Mouse (Mus musculus): ENCODE results near the gene Sbsn.

Sbsn gene

DNA sequence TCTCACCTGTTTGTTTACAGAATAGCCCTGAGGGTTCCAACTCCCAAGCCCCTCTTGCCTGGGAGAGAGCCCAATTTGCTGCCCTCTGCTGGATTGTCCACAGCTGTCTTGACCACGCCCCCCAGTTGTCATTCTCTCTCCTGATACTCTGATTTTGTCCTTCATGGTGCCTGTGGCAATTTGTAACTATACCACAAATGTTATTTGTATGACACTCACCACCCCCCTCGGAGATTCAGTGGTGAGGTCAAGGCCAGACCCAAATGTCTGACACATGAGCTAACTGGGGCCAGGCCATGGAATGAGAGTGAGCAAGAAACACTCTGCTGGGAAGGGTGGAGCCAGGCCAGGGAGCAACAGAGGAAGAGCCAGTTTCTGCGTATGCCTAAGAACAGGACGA lies 7.6 kb downstream of the Sbsn start:
- DNase-seq: no peak

- no peak for DNase-seq
Measured at GRCm38 (mm10) chr7:30761769-30762352, 10.6 kb downstream of the Sbsn start.

- no peak for DNase-seq
Measured at GRCm38 (mm10) chr7:30763456-30763855, 12.2 kb downstream of the Sbsn start, which contains the start of gene Dmkn. TSS of gene Dmkn (plus strand) at chr7:30763756.

DNA sequence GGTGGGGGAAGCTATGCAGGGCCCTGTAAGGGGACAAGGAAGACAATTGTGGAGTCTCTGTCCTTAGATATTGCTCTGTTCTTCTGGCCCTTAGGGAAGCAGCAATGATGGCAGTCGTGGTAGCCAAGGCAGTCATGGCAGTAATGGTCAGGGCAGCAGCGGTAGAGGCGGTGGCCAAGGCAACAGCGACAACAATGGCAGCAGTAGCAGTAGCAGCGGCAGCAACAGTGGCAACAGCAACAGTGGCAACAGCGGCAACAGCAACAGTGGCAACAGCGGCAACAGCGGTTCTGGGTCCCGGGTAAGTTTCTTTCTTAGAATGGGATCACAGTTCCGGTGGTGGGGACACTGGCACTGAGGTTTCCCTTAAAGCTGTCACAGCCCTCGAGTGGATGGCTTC lies 13.9 kb downstream of the Sbsn start:
- DNase-seq: no peak

- DNase-seq: no peak
Measured at GRCm38 (mm10) chr7:30766408-30766807, 15.1 kb downstream of the Sbsn start.

GRCm38 (mm10) chr7:30769236-30769635 lies 18.0 kb downstream of the Sbsn start:
- no peak for DNase-seq

DNA sequence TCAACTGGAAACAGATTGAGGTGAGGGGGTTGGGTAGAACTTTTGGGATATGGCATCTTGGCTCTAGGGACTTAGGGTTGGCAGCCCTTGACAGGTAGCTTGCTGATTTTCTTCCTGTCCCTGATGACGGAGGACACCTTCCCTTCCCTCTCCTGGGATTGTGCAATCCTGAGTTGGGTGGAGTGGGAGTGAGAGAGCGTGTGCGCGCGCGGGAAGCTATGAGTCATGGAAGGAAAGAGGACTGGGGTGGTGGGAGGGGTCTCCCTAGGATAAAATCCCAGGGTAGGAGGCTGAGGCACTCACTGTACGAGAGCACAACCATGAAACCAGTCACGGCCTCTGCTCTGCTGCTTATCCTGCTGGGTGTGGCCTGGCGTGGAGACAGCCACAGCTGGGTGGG lies 24.8 kb downstream of the Sbsn start:
- no peak for DNase-seq

- no peak for DNase-seq
Measured at GRCm38 (mm10) chr7:30777081-30777579, 25.9 kb downstream of the Sbsn start.

DNA sequence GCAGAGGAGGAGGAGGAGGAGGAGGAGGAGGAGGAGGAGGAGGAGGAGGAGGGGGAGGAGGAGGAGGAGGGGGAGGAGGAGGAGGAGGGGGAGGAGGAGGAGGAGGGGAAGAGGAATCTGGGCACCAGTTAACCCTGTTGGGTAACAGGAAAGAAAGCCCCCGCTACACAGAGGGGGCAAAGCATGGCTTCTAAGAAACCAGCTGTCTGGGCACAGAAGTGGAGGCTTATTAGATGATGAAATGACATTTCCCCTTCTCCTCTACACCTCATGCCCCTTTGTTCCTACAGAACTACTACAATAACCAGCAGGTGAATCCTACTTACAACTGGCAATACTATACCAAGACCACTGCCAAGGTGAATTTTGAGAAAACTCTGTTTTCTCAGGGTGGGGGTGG lies 26.6 kb downstream of the Sbsn start:
- no peak for DNase-seq

DNA sequence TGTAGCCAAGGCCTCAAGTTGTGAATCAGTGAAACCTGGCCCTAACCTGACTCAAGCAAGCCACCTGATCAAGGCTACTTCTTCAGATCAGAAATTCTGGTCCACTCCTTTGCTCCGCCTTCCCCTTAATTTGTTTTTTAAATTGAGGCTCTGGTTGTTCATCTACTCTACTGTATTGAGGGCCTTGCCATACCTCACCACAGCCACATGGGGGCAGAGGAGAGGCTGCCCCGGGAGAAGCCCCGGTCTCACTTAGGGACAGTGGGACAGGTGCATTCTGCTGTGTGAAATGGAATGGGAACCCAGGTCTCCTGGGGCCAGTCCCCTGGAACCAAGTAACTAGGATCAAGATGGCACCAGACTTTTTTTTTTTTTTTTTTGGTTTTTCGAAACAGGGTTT lies 30.5 kb downstream of the Sbsn start:
- no peak for DNase-seq

GRCm38 (mm10) chr7:30782658-30783057 lies 31.4 kb downstream of the Sbsn start:
- no peak for DNase-seq

DNA sequence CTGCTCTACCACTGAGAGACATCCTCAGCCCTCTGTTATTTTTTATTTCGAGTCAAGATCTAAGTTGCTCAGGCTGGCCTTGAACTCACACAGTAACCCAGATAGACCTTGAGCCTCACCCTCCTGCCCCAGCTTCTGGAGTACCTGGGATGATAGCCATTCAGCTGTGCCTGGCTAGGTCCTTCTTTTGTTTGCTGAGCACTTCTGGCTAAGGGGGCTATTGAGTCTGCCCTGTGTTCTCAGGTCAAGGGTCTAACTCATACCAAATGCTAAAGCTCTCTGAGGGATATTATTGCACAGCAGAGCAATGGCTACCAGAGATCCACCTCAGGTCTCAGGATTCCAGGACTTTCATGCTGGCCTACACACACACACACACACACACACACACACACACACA lies 33.9 kb downstream of the Sbsn start:
- DNase-seq: no peak

DNA sequence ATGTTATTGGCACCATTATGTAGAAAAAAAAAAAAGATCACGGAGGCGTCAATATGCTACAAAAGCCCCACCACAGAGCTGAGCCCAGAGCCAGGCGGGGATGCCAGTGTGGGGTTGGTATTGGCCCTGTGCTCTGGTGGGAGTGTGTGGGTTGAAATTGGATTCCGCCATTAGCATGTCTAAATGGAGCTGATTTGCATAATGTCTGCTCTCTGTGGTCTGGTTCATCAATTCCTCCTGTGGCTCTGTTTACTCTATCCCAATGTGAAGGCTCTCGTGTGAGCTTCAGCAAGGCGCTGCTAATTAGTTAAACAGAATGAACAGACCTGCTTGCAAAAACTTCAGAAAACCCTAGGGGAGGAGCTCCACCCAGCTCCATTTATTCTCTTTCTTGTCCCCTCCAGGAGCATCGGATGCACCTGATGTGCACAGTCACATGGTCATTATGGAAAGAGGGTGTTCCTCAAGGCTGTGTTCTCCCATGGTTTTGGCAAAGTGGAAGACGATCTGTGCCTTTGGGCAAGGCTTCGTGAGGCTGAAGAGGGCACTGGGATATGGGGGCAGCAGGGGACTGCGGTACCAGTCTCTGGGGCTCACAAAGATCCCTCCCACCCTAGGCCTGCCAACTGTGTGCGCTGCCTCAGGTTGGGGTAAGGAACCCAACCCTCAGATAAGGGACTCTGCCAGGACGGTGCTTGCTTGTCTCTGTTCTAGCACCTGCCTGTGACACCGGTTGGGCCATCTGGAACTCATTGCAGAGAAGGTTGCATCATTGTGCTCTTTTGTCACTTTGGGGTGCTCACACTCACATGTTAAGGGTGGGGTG lies 34.7 kb downstream of the Sbsn start:
- no peak for DNase-seq

DNA sequence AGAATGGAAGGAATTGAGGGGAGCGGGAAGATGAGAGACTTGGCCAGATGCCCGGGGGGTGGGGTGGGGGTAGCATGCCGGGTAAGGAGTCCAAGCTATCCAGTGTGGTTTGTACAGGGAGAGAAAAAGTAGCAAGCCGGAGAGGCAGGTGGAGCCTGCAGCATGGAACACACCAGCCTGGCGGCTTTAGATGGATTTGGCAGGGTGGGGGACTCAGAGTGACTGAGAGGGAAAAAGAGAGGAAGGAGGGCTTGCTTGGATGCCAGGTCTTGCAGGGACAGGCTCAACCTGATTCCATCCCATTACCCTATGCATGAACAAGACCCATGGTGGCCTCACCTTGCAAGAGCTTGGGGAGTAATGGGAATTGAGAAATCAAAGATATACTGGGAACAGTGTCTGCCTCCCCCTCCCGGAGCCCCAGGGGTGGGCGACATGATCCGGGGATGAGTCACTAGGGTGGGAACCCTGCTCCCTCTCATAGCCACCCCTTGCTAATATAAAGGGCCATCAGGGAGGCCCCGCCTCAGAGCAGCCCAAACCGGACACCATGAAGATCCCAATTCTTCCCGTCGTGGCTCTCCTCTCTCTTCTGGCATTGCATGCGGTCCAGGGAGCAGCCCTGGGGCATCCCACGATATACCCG lies 36.2 kb downstream of the Sbsn start, which contains the start of gene Krtdap:
Gene Krtdap, plus strand, starts transcription at position 520 of the 646 bp plus-strand sequence.
- DNase-seq: no peak

DNA sequence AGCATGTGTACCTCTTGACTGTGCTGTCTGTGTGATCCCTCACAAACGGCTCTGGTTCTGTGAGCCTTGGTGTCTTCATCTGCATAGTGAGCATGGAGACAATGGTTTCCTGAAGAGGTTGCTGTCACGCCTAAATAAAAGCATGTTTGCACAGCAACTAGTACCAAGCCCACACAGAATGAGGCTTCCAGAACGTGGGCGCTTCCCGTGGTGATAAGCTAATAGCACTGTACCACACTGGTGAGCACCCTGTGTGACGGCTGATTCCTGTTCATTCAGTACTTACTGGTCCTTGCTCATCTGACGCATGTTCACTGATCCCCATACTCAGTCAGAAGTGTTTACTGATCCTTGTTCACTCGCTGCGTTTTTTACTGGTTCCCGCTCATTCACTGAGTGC lies 38.9 kb downstream of the Sbsn start:
- no peak for DNase-seq

DNA sequence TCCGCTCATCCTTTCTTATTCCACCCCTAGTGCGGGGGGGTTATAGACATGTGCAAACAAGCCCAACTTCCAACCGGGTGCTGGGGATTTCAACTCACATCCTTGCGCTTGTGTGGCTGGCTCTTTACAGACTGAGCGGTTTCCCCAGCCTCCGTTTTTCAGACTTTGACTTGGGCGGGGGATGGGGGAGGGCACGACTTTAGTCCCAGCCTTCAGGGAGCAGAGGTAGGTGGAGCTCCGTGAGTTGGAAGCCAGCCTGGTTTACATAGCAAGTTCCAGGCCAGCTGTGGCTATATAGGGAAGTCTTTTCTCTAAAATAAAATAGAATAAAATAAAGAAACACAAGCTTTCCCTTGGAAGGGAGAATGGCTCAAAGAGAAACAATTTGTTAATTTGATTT lies 40.6 kb downstream of the Sbsn start:
- no peak for DNase-seq

- no peak for DNase-seq
Measured at GRCm38 (mm10) chr7:30794921-30795320, 43.6 kb downstream of the Sbsn start.

DNA sequence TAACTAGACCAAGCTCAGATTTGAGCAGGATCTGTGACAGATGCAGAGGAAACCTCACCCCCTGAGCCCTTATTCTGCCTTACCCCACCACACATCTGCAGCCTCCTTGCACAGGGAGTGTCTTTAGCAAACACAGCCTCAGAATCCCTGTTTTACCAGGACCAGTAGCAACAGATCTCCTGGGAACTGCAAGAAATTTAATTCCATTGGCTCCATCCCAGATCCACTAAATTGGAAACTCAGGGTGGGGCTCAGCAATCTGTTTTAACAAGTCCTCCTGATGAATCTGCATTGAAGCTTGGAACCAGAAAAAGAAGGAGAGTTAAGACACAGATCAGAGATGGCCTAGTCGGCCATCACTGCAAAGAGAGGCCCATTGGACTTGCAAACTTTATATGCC lies 45.5 kb downstream of the Sbsn start:
- no peak for DNase-seq

- no peak for DNase-seq
Measured at GRCm38 (mm10) chr7:30800653-30801052, 49.4 kb downstream of the Sbsn start.

- DNase-seq: no peak
Measured at GRCm38 (mm10) chr7:30803256-30803655, 52.0 kb downstream of the Sbsn start.

DNA sequence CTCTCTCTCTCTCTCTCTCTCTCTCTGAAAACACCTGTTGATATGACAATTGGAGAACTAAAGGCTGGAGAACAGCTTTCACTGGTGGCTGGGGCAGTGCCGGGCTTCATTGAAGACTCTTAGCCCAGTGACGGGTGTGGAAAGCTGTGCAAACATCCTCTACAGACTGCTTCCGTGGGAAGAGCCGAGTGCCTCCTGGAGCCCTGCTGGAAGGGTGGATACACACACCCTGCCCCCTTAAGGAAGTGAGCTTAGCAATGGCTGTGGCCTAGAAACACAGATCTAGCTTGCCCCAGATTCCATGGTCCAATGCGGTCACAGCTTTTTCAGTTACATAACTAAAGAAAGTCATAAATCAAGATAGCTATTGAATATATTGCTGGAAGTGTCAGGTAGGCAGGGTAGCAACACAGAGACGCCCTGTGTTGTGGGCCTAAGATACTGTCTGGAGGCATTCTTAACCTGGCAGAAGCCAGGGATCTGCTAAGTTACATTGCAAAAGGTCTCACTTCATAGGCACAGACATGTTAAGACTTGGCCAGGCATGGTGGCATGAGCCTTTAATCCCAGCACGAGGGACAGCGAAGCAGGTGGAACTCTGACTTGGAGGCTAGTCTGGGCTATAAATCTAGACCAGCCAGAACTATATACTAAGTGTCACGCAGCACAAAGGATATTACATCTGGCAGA lies 52.9 kb downstream of the Sbsn start:
- no peak for DNase-seq
